Mouse (Mus musculus): Measurements from ENCODE around the gene Ddx41. TPM values are rescaled to one million over a fixed set of nuclear protein-coding genes. Genes with fewer than 3 reads are reported as not detected.
A peak's percentile ranks its signal among the peaks of the same experiment; 100 is the strongest.

Gene Ddx41
- polyA plus RNA-seq, 1 experiment = 26.2 TPM

DNA sequence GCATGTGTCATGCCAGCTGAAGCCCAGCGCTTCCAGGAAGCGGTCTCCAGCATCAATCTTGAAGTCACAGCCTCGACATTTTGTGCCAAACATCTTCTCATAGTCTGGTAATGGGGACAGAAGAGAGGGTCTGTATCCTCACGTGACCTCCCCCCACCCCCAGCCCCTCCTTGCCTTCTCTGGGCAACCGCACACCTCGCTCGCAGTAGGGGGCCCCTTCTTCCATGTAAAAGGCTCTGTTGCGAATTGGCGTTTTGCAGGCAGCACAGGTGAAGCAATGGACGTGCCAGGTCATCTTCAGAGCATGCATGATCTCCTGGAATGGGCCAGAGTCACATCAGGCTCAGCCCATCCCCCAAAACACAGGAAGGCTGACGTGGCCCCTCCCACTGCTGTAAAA, 37.6 kb downstream of the Ddx41 start:
- no peak overlapping the region for H3K27ac ChIP-seq (ENCODE audit: insufficient read depth, low read length)
- TF ChIP-seq CTCF (IDR thresholded peaks at IDR 0.05; ENCODE audit: borderline replicate concordance, insufficient read depth, low read length) (no peak), POLR2A (IDR thresholded peaks at IDR 0.05; ENCODE audit: low read depth, low read length) (no peak; the same call in 1 of the 2 replicates)
- H3K4me1 ChIP-seq (ENCODE audit: control insufficient read depth, insufficient read depth, low read length) = 0 out of 2 replicates have a peak, but pooled peaks cover 4% of the 10 kb centered on the region
- no peak overlapping the region for H3K4me3 ChIP-seq (ENCODE audit: insufficient read depth, low read length)

- Histone ChIP-seq H3K4me1 (ENCODE audit: control insufficient read depth, insufficient read depth, low read length) (0 out of 2 replicates have a peak, but pooled peaks cover 4% of the 10 kb centered on the region), H3K27ac (ENCODE audit: insufficient read depth, low read length) (no peak overlapping the region), H3K4me3 (ENCODE audit: insufficient read depth, low read length) (no peak overlapping the region)
- TF ChIP-seq POLR2A (IDR thresholded peaks at IDR 0.05; ENCODE audit: low read depth, low read length) (no peak), CTCF (IDR thresholded peaks at IDR 0.05; ENCODE audit: borderline replicate concordance, insufficient read depth, low read length) (no peak)
These were observed 39.8 kb downstream of the Ddx41 start for GRCm38 (mm10) chr13:55496661-55497060.

DNA sequence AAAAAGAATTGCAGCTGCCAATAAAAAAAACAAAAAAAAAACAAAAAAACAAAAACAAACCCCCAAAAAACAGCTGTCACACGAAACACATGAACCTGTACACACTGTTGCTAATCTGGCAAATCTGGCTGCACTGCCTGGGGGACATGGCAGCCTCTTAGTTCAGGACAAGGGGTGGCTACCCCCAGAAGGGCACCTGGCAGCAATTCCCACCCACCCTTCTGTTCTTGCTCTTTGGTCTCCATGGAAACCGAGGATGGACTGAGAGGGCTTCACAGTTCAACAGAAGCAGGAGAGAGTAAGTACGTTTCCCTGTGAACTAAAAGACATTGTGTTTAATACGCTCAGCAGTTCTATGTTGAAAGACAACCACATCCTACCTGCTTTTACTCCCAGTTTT, 40.8 kb downstream of the Ddx41 start:
- H3K4me3 ChIP-seq (ENCODE audit: insufficient read depth, low read length) = no peak overlapping the region
- TF ChIP-seq CTCF (IDR thresholded peaks at IDR 0.05; ENCODE audit: borderline replicate concordance, insufficient read depth, low read length) (no peak), POLR2A (IDR thresholded peaks at IDR 0.05; ENCODE audit: low read depth, low read length) (no peak)
- 0 out of 2 replicates have a peak, but pooled peaks cover 4% of the 10 kb centered on the region for H3K4me1 ChIP-seq (ENCODE audit: control insufficient read depth, insufficient read depth, low read length)
- H3K27ac ChIP-seq (ENCODE audit: insufficient read depth, low read length) = no peak overlapping the region

- peak; percentile 20 for TF ChIP-seq POLR2A (IDR thresholded peaks at IDR 0.05; ENCODE audit: low read depth, low read length)
- no peak for TF ChIP-seq CTCF (IDR thresholded peaks at IDR 0.05; ENCODE audit: borderline replicate concordance, insufficient read depth, low read length)
- Histone ChIP-seq H3K4me3 (ENCODE audit: insufficient read depth, low read length) (no peak overlapping the region), H3K4me1 (ENCODE audit: control insufficient read depth, insufficient read depth, low read length) (0 out of 2 replicates have a peak, but pooled peaks cover under 1% of the 10 kb centered on the region), H3K27ac (ENCODE audit: insufficient read depth, low read length) (no peak overlapping the region)
These were observed 41.4 kb downstream of the Ddx41 start for GRCm38 (mm10) chr13:55494883-55495621.

GRCm38 (mm10) chr13:55494257-55494656, 42.2 kb downstream of the Ddx41 start:
- Histone ChIP-seq H3K27ac (ENCODE audit: insufficient read depth, low read length) (no peak overlapping the region), H3K4me1 (ENCODE audit: control insufficient read depth, insufficient read depth, low read length) (no peaks in the 10 kb centered on the region), H3K4me3 (ENCODE audit: insufficient read depth, low read length) (no peak overlapping the region)
- TF ChIP-seq CTCF (IDR thresholded peaks at IDR 0.05; ENCODE audit: borderline replicate concordance, insufficient read depth, low read length) (no peak), POLR2A (IDR thresholded peaks at IDR 0.05; ENCODE audit: low read depth, low read length) (0 out of 2 replicates have a peak, but pooled peaks have one; percentile 13)

DNA sequence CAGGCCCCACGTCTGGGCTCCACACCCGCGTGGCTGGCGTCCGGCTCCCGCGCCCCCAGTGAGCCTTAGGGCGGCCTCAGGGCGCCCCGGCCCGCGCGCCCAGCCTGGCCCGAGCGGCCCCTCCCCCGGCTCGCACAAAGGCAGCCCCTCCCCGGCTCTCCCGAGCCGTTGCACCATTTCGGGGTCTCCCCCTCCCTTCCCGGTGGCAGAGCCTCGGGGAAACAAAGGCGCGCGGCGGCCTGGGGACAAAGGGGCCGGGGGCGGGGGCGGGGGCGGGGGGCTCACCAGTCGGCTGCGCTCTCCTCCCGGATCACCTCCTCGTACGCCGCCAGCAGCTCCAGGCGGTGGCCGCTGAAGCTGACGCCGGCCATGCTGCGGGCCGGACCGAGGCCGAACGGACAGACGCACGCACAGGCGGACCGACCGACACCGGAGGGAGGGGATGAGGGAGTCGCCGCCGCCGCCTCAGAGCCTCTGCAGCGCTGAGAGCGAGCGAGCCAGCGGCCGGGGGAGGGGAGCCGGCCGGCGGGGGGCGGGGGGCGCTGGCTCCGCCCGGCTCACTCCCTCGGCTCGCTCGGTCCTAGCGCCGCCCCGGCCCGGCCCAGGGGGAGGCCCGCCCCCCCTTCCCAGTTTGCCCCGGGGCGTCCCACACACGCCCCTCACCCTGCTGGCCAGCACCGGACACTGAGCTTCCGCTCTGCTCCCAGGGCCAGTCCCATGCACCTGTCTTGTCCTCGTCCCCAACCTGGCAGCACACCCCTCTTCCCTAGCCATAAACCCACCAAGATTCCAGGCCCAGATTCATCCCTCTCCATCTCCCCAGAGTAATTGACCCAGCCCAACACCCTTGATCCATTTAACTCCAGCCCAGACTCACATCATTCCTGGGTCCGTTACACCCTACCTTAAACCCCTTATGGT, 48.6 kb downstream of the Ddx41 start, which contains the start of gene Dbn1:
Gene Dbn1 (minus strand): TSS at position 534 of the 921 bp plus-strand sequence.
- H3K27ac ChIP-seq (ENCODE audit: insufficient read depth, low read length) = 0 out of 2 replicates have a peak within 1 kb of the TSS, but pooled peaks have one; percentile 14
- TF ChIP-seq POLR2A (IDR thresholded peaks at IDR 0.05; ENCODE audit: low read depth, low read length) = peak; percentile 89
- TF ChIP-seq CTCF (IDR thresholded peaks at IDR 0.05; ENCODE audit: borderline replicate concordance, insufficient read depth, low read length) = no peak
- H3K4me1 ChIP-seq (ENCODE audit: control insufficient read depth, insufficient read depth, low read length) = peaks cover 27% of the 10 kb centered on the region
- H3K4me3 ChIP-seq (ENCODE audit: insufficient read depth, low read length) = peak within 1 kb of the TSS; percentile 80

GRCm38 (mm10) chr13:55486916-55487577, 49.4 kb downstream of the Ddx41 start:
- Histone ChIP-seq H3K4me3 (ENCODE audit: insufficient read depth, low read length) (peak overlapping the region; percentile 80), H3K4me1 (ENCODE audit: control insufficient read depth, insufficient read depth, low read length) (peaks cover 32% of the 10 kb centered on the region), H3K27ac (ENCODE audit: insufficient read depth, low read length) (0 out of 2 replicates have a peak overlapping the region, but pooled peaks have one; percentile 14)
- TF ChIP-seq CTCF (IDR thresholded peaks at IDR 0.05; ENCODE audit: borderline replicate concordance, insufficient read depth, low read length) (no peak), POLR2A (IDR thresholded peaks at IDR 0.05; ENCODE audit: low read depth, low read length) (no peak; the same call in 1 of the 2 replicates)

- Histone ChIP-seq H3K4me1 (ENCODE audit: control insufficient read depth, insufficient read depth, low read length) (peaks cover 32% of the 10 kb centered on the region), H3K27ac (ENCODE audit: insufficient read depth, low read length) (no peak overlapping the region), H3K4me3 (ENCODE audit: insufficient read depth, low read length) (peak overlapping the region; percentile 80)
- TF ChIP-seq POLR2A (IDR thresholded peaks at IDR 0.05; ENCODE audit: low read depth, low read length) (no peak), CTCF (IDR thresholded peaks at IDR 0.05; ENCODE audit: borderline replicate concordance, insufficient read depth, low read length) (no peak)
These were observed 50.2 kb downstream of the Ddx41 start for GRCm38 (mm10) chr13:55486029-55486794.
